Mouse (Mus musculus) kidney, postnatal 0 days (tissue): ENCODE measurements around the gene Mttp. TPM values are rescaled to one million over a fixed set of nuclear protein-coding genes. Genes with fewer than 3 reads are reported as not detected.

Experiments used
- ATAC-seq: fragments of 200-750 bp; cut with Nextera tagmentation; replicated peaks from 2 replicates; pipeline ENCODE4 v1.8.0; 2017; ENCODE audit warnings: low read depth, moderate number of reproducible peaks, moderate TSS enrichment, moderate library complexity; ENCODE audit not compliant: low FRiP score
- DNase-seq: peaks from one replicate; pipeline ENCODE4 v3.0.0-alpha.2; 2016; ENCODE audit warnings: low spot score
- H3K27ac ChIP-seq: fragments of 300-500 bp; sonication (generic); 2 replicates; pipeline ENCODE4 v1.5.1; 2014; ENCODE audit warnings: mild to moderate bottlenecking
- H3K27me3 ChIP-seq: fragments of 300-500 bp; sonication (generic); 2 replicates; pipeline ENCODE4 v1.6.1; 2014; ENCODE audit warnings: low read length, mixed read lengths; ENCODE audit not compliant: insufficient read depth
- H3K36me3 ChIP-seq: fragments of 300-500 bp; sonication (generic); 2 replicates; pipeline ENCODE4 v1.6.1; 2014; ENCODE audit warnings: low read length, mixed read lengths; ENCODE audit not compliant: insufficient read depth
- H3K4me1 ChIP-seq: fragments of 300-500 bp; sonication (generic); replicated peaks from 2 replicates; pipeline ENCODE4 v1.6.1; 2014; ENCODE audit warnings: antibody characterized with exemption, low read length, mixed read lengths; ENCODE audit not compliant: insufficient read depth
- H3K4me2 ChIP-seq: fragments of 300-500 bp; sonication (generic); 2 replicates; pipeline ENCODE4 v1.6.1; 2014; ENCODE audit warnings: mild to moderate bottlenecking, low read length, moderate library complexity, mixed read lengths
- H3K4me3 ChIP-seq: fragments of 300-500 bp; sonication (generic); replicated peaks from 2 replicates; pipeline ENCODE4 v1.5.1; 2014; ENCODE audit warnings: low read depth, low read length
- H3K9ac ChIP-seq: fragments of 300-500 bp; sonication (generic); 2 replicates; pipeline ENCODE4 v1.6.1; 2014; ENCODE audit warnings: low read depth, low read length
- H3K9me3 ChIP-seq: fragments of 300-500 bp; sonication (generic); replicated peaks from 2 replicates; pipeline ENCODE4 v1.6.1; 2016; ENCODE audit warnings: low read length, inconsistent platforms, mixed read lengths
- CTCF ChIP-seq: IDR thresholded peaks from 2 replicates; pipeline ENCODE4 v1.5.1; 2016; ENCODE audit warnings: antibody characterized with exemption, low read depth, mild to moderate bottlenecking, moderate library complexity
- WGBS: fragments of 180-500 bp; shearing (Covaris S2); extraction: QIAGEN DNeasy Blood & Tissue Kit; methylation state at CpG from one replicate; pipeline ENCODE4 v1.1.7; 2014; 5-methylcytosine and 5-hydroxymethylcytosine counted together
- polyA plus RNA-seq: library from polyadenylated mRNA; unstranded; fragments of >200 nt; fragmentation: Nextera tagmentation; extraction: Ambion mirVana; gene quantifications from 2 replicates; pipeline ENCODE4 v1.2.1, GENCODE M21; 2015

The Mttp gene
- polyA plus RNA-seq, 1 experiment from 2014 or later, result 6.9 TPM

DNA sequence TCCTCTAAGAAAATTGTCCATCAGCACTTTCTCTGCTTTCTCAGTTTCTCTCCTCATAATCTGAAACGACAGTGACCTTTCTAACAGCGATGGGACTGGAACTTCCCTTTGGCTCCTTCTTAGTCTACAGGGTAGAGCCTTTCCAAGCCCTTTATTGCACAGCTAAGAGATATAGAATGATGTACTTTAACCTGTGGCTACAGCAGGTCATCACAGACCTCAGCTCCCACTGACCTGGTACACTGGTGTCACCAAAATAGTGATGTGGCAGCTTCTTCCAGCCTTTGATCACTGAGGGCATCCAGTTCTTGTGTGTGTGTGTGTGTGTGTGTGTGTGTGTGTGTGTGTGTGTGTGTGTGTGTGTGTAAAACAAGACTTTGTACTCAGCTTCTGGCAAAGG, 23.3 kb downstream of the Mttp start:
- H3K36me3 ChIP-seq, result no peaks in the 10 kb centered on the region
- no peaks in the 10 kb centered on the region for H3K9me3 ChIP-seq
- H3K9ac ChIP-seq, result no peak overlapping the region
- H3K27ac ChIP-seq, result no peak overlapping the region
- 93% methylated on average over 2 of the region's 2 CpGs for WGBS
- no peaks in the 10 kb centered on the region for H3K27me3 ChIP-seq
- DNase-seq (no peak), ATAC-seq (no peak)
- no peak overlapping the region for H3K4me2 ChIP-seq
- no peak overlapping the region for H3K4me3 ChIP-seq
- no peaks in the 10 kb centered on the region for H3K4me1 ChIP-seq
- TF ChIP-seq CTCF, result no peak

GRCm38 (mm10) chr3:138119444-138120105, 25.2 kb downstream of the Mttp start:
- no peak for TF ChIP-seq CTCF
- WGBS, result 87% methylated on average over 16 of the region's 16 CpGs
- no peaks in the 10 kb centered on the region for H3K36me3 ChIP-seq
- DNase-seq (no peak), ATAC-seq (no peak)
- H3K4me2 ChIP-seq, result no peak overlapping the region
- no peak overlapping the region for H3K9ac ChIP-seq
- no peaks in the 10 kb centered on the region for H3K9me3 ChIP-seq
- H3K27ac ChIP-seq, result no peak overlapping the region
- no peaks in the 10 kb centered on the region for H3K27me3 ChIP-seq
- H3K4me3 ChIP-seq, result no peak overlapping the region
- H3K4me1 ChIP-seq, result no peaks in the 10 kb centered on the region

- Histone ChIP-seq H3K27ac (0 out of 2 replicates have a peak overlapping the region, but pooled peaks have one; percentile 31), H3K9ac (no peak overlapping the region), H3K9me3 (no peaks in the 10 kb centered on the region), H3K4me1 (no peaks in the 10 kb centered on the region), H3K4me3 (0 out of 2 replicates have a peak overlapping the region, but pooled peaks have one; percentile 3), H3K27me3 (no peaks in the 10 kb centered on the region), H3K4me2 (peak overlapping the region; percentile 21; the same call in 1 of the 2 replicates), H3K36me3 (no peaks in the 10 kb centered on the region)
- no peak for TF ChIP-seq CTCF
- ATAC-seq, result no peak
- peak; percentile 64 for DNase-seq
- WGBS, result 57% methylated on average over 14 of the region's 14 CpGs
Measured at GRCm38 (mm10) chr3:138118831-138119230, 25.9 kb downstream of the Mttp start.

GRCm38 (mm10) chr3:138118392-138118791, 26.4 kb downstream of the Mttp start:
- H3K27ac ChIP-seq, result peak overlapping the region; percentile 31; the same call in 1 of the 2 replicates
- no peaks in the 10 kb centered on the region for H3K36me3 ChIP-seq
- no peak for ATAC-seq
- DNase-seq, result peak; percentile 54
- H3K4me1 ChIP-seq, result no peaks in the 10 kb centered on the region
- H3K9me3 ChIP-seq, result no peaks in the 10 kb centered on the region
- 56% methylated on average over 6 of the region's 6 CpGs for WGBS
- TF ChIP-seq CTCF, result no peak
- H3K9ac ChIP-seq, result no peak overlapping the region
- no peaks in the 10 kb centered on the region for H3K27me3 ChIP-seq
- H3K4me2 ChIP-seq, result peak overlapping the region; percentile 21; the same call in 1 of the 2 replicates
- H3K4me3 ChIP-seq, result no peak overlapping the region

- no peak overlapping the region for H3K4me3 ChIP-seq
- 80% methylated on average over 4 of the region's 4 CpGs for WGBS
- ATAC-seq, result no peak
- no peak overlapping the region for H3K4me2 ChIP-seq
- H3K27me3 ChIP-seq, result no peaks in the 10 kb centered on the region
- H3K9ac ChIP-seq, result no peak overlapping the region
- H3K9me3 ChIP-seq, result no peaks in the 10 kb centered on the region
- no peak for TF ChIP-seq CTCF
- H3K4me1 ChIP-seq, result no peaks in the 10 kb centered on the region
- no peaks in the 10 kb centered on the region for H3K36me3 ChIP-seq
- no peak for DNase-seq
- no peak overlapping the region for H3K27ac ChIP-seq
Measured at GRCm38 (mm10) chr3:138116871-138117270, 27.9 kb downstream of the Mttp start.

DNA sequence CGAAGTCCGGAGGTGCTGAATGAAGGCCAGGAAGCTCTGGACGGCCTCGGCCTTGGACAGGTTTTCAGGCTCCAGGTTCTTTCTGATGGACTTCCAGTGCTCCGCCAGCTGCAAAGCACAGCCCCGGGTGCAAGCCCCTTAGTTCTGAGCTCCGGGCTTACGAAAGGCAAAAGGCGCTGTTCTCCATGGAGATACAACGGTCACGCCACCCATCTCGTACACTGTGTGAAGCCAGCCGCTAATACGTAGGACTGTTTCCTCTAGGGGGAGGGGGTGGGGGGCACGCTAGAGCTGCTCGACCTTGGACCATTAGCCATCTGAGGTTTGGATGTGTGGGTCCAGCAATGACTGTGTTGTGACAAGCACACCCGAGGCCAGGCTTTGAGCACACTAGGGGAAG, 30.7 kb downstream of the Mttp start:
- 88% methylated on average over 17 of the region's 17 CpGs for WGBS
- Histone ChIP-seq H3K27me3 (no peaks in the 10 kb centered on the region), H3K4me2 (no peak overlapping the region), H3K36me3 (no peaks in the 10 kb centered on the region), H3K4me1 (no peaks in the 10 kb centered on the region), H3K27ac (no peak overlapping the region), H3K4me3 (no peak overlapping the region), H3K9ac (no peak overlapping the region), H3K9me3 (no peaks in the 10 kb centered on the region)
- ATAC-seq, result no peak
- no peak for TF ChIP-seq CTCF
- DNase-seq, result no peak
